Mouse (Mus musculus): Measurements from ENCODE around the gene Zc2hc1c.

- TF ChIP-seq CTCF (IDR thresholded peaks at IDR 0.05; ENCODE audit: extremely low read depth, insufficient read length, insufficient replicate concordance, low read depth, low read length), result no peak
- no peak for TF ChIP-seq POLR2A (IDR thresholded peaks at IDR 0.05; ENCODE audit: low read depth, low read length)
Observed at GRCm38 (mm10) chr12:85288486-85289156, at the start of gene Zc2hc1c.
